Mouse (Mus musculus) testis, adult 2 months (tissue): ENCODE results near the gene Traf3.

Source experiments
- CTCF ChIP-seq: fragments of 200-500 bp; IDR thresholded peaks from 2 replicates; pipeline ENCODE4 v1.5.1; 2012; ENCODE audit warnings: low read depth, mild to moderate bottlenecking, inconsistent platforms, low read length, moderate library complexity; ENCODE audit not compliant: control insufficient read depth, insufficient read depth, insufficient replicate concordance
- POLR2A ChIP-seq: fragments of 200-500 bp; IDR thresholded peaks from 2 replicates; pipeline ENCODE4 v1.6.1; 2012; ENCODE audit warnings: low read depth, mild to moderate bottlenecking, inconsistent platforms, low read length, moderate library complexity; ENCODE audit not compliant: control insufficient read depth

DNA sequence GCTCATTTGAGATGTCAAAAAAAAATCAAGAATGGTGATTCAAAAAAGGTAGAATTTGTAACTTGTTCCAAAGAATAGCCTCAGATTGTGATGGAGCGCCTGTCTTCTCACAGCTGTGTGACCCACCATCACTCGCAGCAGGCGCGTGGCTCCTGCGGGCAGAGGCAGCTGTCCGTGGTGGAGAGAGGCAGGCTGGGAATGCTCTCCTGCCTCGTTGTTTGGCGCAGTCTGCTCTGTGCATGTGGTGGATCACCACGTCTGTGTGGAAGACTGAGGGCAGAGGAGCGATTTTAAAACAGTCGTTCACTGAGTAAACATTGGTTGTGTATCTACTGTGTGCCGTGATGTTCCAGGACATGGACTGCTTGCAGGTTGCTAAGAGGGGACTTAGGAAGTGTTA, 77.6 kb downstream of the Traf3 start:
- no peak for TF ChIP-seq POLR2A
- no peak for TF ChIP-seq CTCF
